Mouse (Mus musculus): ENCODE measurements at regions not wholly inside any gene's neighbourhood (a gene's known extent, or its start where the extent isn't known, plus 50 kb on each side); places are given as distances from the start of the nearest gene placed in this dataset.

GRCm38 (mm10) chr3:21296581-21297110 lies 779.8 kb upstream of the Tbl1xr1 start:
- H3K36me3 ChIP-seq: no peaks in the 10 kb centered on the region
- H3K27ac ChIP-seq: no peak overlapping the region
- H3K27me3 ChIP-seq: no peaks in the 10 kb centered on the region
- H3K4me2 ChIP-seq (replicated peaks): no peak overlapping the region
- H3K9me3 ChIP-seq: no peaks in the 10 kb centered on the region
- no peak overlapping the region for H3K4me3 ChIP-seq
- no peak for ATAC-seq (ENCODE audit: insufficient number of reproducible peaks, insufficient read depth, low FRiP score, low TSS enrichment)
- no peak overlapping the region for H3K9ac ChIP-seq
- no peaks in the 10 kb centered on the region for H3K4me1 ChIP-seq
- 21% methylated on average over 1 of the region's 1 CpGs for WGBS

GRCm38 (mm10) chr3:21325329-21325896 lies 751.0 kb upstream of the Tbl1xr1 start:
- 57% methylated on average over 4 of the region's 4 CpGs for WGBS
- Histone ChIP-seq H3K4me2 (replicated peaks) (no peak overlapping the region), H3K4me3 (no peak overlapping the region), H3K9me3 (no peaks in the 10 kb centered on the region), H3K36me3 (no peaks in the 10 kb centered on the region), H3K4me1 (no peaks in the 10 kb centered on the region), H3K27me3 (no peaks in the 10 kb centered on the region), H3K9ac (no peak overlapping the region), H3K27ac (no peak overlapping the region)
- no peak for ATAC-seq (ENCODE audit: insufficient number of reproducible peaks, insufficient read depth, low FRiP score, low TSS enrichment)

- Histone ChIP-seq H3K9ac (no peak overlapping the region), H3K4me2 (replicated peaks) (no peak overlapping the region)
- ATAC-seq (ENCODE audit: insufficient number of reproducible peaks, insufficient read depth, low FRiP score, low TSS enrichment): no peak
These were observed 734.5 kb upstream of the Tbl1xr1 start for GRCm38 (mm10) chr3:21341916-21342315.

GRCm38 (mm10) chr3:21343095-21343494 lies 733.4 kb upstream of the Tbl1xr1 start:
- Histone ChIP-seq H3K4me2 (replicated peaks) (no peak overlapping the region), H3K9me3 (no peaks in the 10 kb centered on the region), H3K27me3 (no peaks in the 10 kb centered on the region), H3K36me3 (no peaks in the 10 kb centered on the region), H3K4me1 (no peaks in the 10 kb centered on the region), H3K4me3 (no peak overlapping the region), H3K9ac (no peak overlapping the region), H3K27ac (no peak overlapping the region)
- ATAC-seq (ENCODE audit: insufficient number of reproducible peaks, insufficient read depth, low FRiP score, low TSS enrichment): no peak
- WGBS: 57% methylated on average over 1 of the region's 1 CpGs

More at GRCm38 (mm10) chr3:21341916-21342315, 734.5 kb upstream of the Tbl1xr1 start:
- Histone ChIP-seq H3K4me3 (no peak overlapping the region), H3K4me1 (no peaks in the 10 kb centered on the region), H3K27me3 (no peaks in the 10 kb centered on the region), H3K27ac (no peak overlapping the region), H3K9me3 (no peaks in the 10 kb centered on the region), H3K36me3 (no peaks in the 10 kb centered on the region)

DNA sequence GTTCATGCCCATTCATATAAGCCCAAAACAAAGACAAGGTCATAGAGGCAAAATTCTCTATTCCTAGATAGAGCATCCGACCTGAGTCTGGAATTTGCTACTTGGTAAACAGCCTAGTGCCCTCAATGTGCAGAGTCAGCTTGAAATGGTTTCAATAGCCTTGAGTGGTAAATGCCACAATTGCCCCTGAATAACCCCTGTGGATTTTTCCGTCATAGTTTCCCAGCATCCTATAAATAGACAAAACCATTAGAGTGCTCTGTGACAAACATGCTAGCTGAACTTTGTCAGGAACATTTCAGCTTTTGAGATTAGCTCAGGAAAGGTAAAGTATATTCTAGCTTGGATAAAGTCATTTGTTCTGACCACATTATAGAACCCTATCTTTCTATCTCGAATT lies 727.0 kb upstream of the Tbl1xr1 start:
- Histone ChIP-seq H3K4me3 (no peak overlapping the region), H3K27me3 (no peaks in the 10 kb centered on the region), H3K9ac (no peak overlapping the region), H3K4me2 (replicated peaks) (no peak overlapping the region), H3K9me3 (no peaks in the 10 kb centered on the region), H3K27ac (no peak overlapping the region), H3K36me3 (no peaks in the 10 kb centered on the region), H3K4me1 (no peaks in the 10 kb centered on the region)
- no peak for ATAC-seq (ENCODE audit: insufficient number of reproducible peaks, insufficient read depth, low FRiP score, low TSS enrichment)
- 71% methylated on average over 3 of the region's 3 CpGs for WGBS

DNA sequence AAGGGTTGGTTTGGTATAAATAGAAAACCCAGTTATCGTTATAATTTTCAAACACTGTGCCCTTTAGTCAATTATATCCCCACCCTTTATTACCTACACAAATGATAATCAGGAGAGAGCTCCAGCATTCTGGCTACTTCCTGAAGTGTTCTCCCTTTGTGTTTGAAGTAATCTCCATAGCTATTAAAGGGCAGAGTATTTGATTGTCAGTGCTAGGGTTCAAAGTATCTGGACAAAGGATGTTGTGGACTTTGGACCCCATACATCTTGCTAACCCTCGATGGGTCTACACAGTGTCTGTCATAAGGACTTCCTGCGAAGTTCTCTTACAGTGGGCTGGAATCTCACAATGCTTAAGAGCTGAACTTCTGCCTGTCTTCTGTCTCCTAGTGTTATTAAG lies 720.3 kb upstream of the Tbl1xr1 start:
- Histone ChIP-seq H3K4me2 (replicated peaks) (no peak overlapping the region), H3K36me3 (no peaks in the 10 kb centered on the region), H3K4me1 (no peaks in the 10 kb centered on the region), H3K4me3 (no peak overlapping the region), H3K9me3 (no peaks in the 10 kb centered on the region), H3K27me3 (no peaks in the 10 kb centered on the region), H3K27ac (no peak overlapping the region), H3K9ac (no peak overlapping the region)
- 90% methylated on average over 3 of the region's 3 CpGs for WGBS
- ATAC-seq (ENCODE audit: insufficient number of reproducible peaks, insufficient read depth, low FRiP score, low TSS enrichment): no peak

GRCm38 (mm10) chr3:21356831-21357712 lies 719.4 kb upstream of the Tbl1xr1 start:
- H3K4me2 ChIP-seq (replicated peaks): no peak overlapping the region
- 60% methylated on average over 6 of the region's 6 CpGs for whole genome bisulfite sequencing
- no peak for ATAC-seq (ENCODE audit: insufficient number of reproducible peaks, insufficient read depth, low FRiP score, low TSS enrichment)

DNA sequence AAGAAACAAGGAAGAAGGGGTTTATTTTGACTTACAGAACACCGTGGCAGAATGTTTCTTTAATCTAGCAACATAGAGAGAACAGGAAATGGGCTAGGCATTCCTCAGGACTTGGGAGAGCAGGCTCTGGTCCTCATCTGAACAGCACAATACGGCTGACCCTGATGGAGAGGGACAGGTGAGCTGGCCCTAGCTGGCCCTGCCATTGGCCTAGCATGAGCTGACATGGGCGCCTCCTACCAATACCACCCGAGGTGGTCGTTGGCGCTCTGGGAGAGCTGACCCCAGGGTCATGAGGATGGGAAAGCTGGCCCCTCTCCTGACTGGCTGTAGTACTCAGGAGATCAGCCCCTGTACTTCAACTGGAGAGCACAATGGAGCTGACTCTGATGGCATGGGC lies 718.4 kb upstream of the Tbl1xr1 start:
- 74% methylated on average over 6 of the region's 6 CpGs for WGBS
- Histone ChIP-seq H3K4me2 (replicated peaks) (no peak overlapping the region), H3K9ac (no peak overlapping the region), H3K9me3 (no peaks in the 10 kb centered on the region), H3K4me1 (no peaks in the 10 kb centered on the region), H3K27ac (no peak overlapping the region), H3K27me3 (no peaks in the 10 kb centered on the region), H3K36me3 (no peaks in the 10 kb centered on the region), H3K4me3 (no peak overlapping the region)
- ATAC-seq (ENCODE audit: insufficient number of reproducible peaks, insufficient read depth, low FRiP score, low TSS enrichment): no peak

More at GRCm38 (mm10) chr3:21356831-21357712, 719.4 kb upstream of the Tbl1xr1 start:
- Histone ChIP-seq H3K4me3 (no peak overlapping the region), H3K9me3 (no peaks in the 10 kb centered on the region), H3K36me3 (no peaks in the 10 kb centered on the region), H3K9ac (no peak overlapping the region), H3K4me1 (no peaks in the 10 kb centered on the region), H3K27me3 (no peaks in the 10 kb centered on the region), H3K27ac (no peak overlapping the region)

DNA sequence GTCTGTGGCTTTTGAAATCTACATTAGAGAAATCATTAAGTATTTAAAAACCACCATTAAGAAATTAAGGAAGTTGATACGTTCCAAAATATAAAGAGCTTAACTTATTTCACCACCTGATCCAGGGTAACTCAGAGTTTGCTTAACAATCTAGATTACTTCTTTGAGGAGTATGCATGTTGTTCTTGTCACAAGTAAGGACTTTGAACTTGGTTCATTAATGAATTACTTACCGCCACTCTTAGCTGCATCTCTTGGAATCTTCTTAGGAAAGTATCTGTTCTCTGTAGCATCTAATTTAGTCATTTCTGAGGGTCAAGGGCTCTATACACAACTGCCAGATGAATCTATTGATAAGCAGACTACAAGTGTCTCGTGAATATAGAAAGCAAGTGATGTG lies 715.4 kb upstream of the Tbl1xr1 start:
- Histone ChIP-seq H3K36me3 (no peaks in the 10 kb centered on the region), H3K9me3 (no peaks in the 10 kb centered on the region), H3K9ac (no peak overlapping the region), H3K4me1 (no peaks in the 10 kb centered on the region), H3K4me3 (no peak overlapping the region), H3K27ac (no peak overlapping the region), H3K27me3 (no peaks in the 10 kb centered on the region), H3K4me2 (replicated peaks) (no peak overlapping the region)
- WGBS: 81% methylated on average over 3 of the region's 3 CpGs
- no peak for ATAC-seq (ENCODE audit: insufficient number of reproducible peaks, insufficient read depth, low FRiP score, low TSS enrichment)

DNA sequence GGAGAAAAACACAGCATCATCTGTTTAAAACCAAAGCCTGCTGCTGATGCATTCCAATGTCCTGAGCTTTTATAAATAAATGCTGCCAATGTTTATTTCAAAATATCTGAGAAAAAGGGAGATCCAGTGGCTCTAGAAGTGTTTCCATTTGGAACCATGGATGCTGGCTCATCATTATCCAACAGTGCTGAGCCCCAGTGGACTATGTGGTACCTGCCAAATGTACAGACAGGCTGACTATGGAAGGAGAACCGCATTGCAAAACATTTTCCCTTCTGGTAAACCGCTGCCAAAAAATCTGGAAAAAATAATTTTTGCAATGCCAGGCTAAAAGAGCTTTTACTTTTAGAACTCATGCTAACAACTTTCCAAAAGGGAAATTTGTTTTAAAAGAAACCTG lies 696.6 kb upstream of the Tbl1xr1 start:
- Histone ChIP-seq H3K27me3 (no peaks in the 10 kb centered on the region), H3K4me3 (no peak overlapping the region), H3K4me1 (no peaks in the 10 kb centered on the region), H3K9me3 (no peaks in the 10 kb centered on the region), H3K27ac (no peak overlapping the region), H3K9ac (no peak overlapping the region), H3K4me2 (replicated peaks) (no peak overlapping the region), H3K36me3 (no peaks in the 10 kb centered on the region)
- WGBS: 89% methylated on average over 2 of the region's 2 CpGs
- no peak for ATAC-seq (ENCODE audit: insufficient number of reproducible peaks, insufficient read depth, low FRiP score, low TSS enrichment)

- H3K4me1 ChIP-seq: no peaks in the 10 kb centered on the region
- H3K4me2 ChIP-seq (replicated peaks): no peak overlapping the region
- no peak overlapping the region for H3K27ac ChIP-seq
- no peak overlapping the region for H3K9ac ChIP-seq
- no peaks in the 10 kb centered on the region for H3K27me3 ChIP-seq
- no peaks in the 10 kb centered on the region for H3K9me3 ChIP-seq
- ATAC-seq (ENCODE audit: insufficient number of reproducible peaks, insufficient read depth, low FRiP score, low TSS enrichment): no peak
- H3K4me3 ChIP-seq: no peak overlapping the region
- H3K36me3 ChIP-seq: no peaks in the 10 kb centered on the region
- WGBS: 59% methylated on average over 3 of the region's 3 CpGs
These were observed 695.4 kb upstream of the Tbl1xr1 start for GRCm38 (mm10) chr3:21381072-21381471.

DNA sequence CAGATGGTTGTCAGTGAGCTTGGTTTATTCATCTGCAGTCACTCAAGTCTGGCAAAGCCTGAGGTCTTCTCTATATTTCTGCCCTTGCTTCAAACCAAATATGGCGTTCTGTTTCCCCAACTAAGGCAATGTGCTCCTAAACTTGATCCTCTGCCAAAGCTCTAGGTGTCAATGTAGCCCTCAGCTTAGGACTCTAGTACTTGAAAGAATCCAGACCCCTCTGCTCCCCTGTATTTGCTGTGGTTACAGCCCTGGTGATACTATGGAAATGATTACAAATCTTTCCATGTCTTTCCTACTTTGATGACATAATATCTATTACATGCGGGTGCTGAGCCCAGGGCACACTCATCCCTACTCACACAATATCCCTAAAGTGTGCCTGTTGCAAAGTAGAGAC lies 672.9 kb upstream of the Tbl1xr1 start:
- H3K4me2 ChIP-seq (replicated peaks): no peak overlapping the region
- WGBS: 62% methylated on average over 2 of the region's 2 CpGs
- no peak overlapping the region for H3K4me3 ChIP-seq
- no peaks in the 10 kb centered on the region; the same call in 1 of the 2 replicates for H3K4me1 ChIP-seq
- no peak for ATAC-seq (ENCODE audit: insufficient number of reproducible peaks, insufficient read depth, low FRiP score, low TSS enrichment)
- no peaks in the 10 kb centered on the region for H3K36me3 ChIP-seq
- no peaks in the 10 kb centered on the region for H3K27me3 ChIP-seq
- no peak overlapping the region for H3K9ac ChIP-seq
- H3K27ac ChIP-seq: no peak overlapping the region
- H3K9me3 ChIP-seq: no peaks in the 10 kb centered on the region
